Mouse (Mus musculus): ENCODE measurements around the gene Mfap1a.
"Not testable (repeated sequence)": the region's sequence is repeated elsewhere in the genome, so short reads cannot be mapped to it uniquely, and the experiment has no call there.

Gene Mfap1a

GRCm38 (mm10) chr2:121475306-121475705, 31.2 kb downstream of the Mfap1a start:
- not testable (repeated sequence) for DNase-seq (ENCODE audit: low read depth, low spot score)

GRCm38 (mm10) chr2:121474180-121474535, 32.3 kb downstream of the Mfap1a start:
- DNase-seq (ENCODE audit: low read depth, low spot score) = no peak

- DNase-seq (ENCODE audit: low read depth, low spot score) = peak; percentile 88
Measured at GRCm38 (mm10) chr2:121473301-121474179, 32.9 kb downstream of the Mfap1a start, which contains the start of gene Mfap1b. Mfap1b (minus strand) TSS chr2:121474067.

GRCm38 (mm10) chr2:121472783-121473182, 33.7 kb downstream of the Mfap1a start:
- DNase-seq (ENCODE audit: low read depth, low spot score) = not testable (repeated sequence)

- not testable (repeated sequence) for DNase-seq (ENCODE audit: low read depth, low spot score)
Measured at GRCm38 (mm10) chr2:121468982-121469381, 37.5 kb downstream of the Mfap1a start.

- DNase-seq (ENCODE audit: low read depth, low spot score) = no peak
Measured at GRCm38 (mm10) chr2:121460071-121460470, 46.4 kb downstream of the Mfap1a start.

GRCm38 (mm10) chr2:121456692-121457642, 49.5 kb downstream of the Mfap1a start, which contains the start of gene Serinc4:
Serinc4 (minus strand) TSS chr2:121456781.
- peak; percentile 75 for DNase-seq (ENCODE audit: low read depth, low spot score)

- DNase-seq (ENCODE audit: low read depth, low spot score) = no peak
Measured at GRCm38 (mm10) chr2:121455534-121455933, 50.9 kb downstream of the Mfap1a start.

- no peak for DNase-seq (ENCODE audit: low read depth, low spot score)
Measured at GRCm38 (mm10) chr2:121453917-121454316, 52.5 kb downstream of the Mfap1a start.

GRCm38 (mm10) chr2:121452990-121453389, 53.5 kb downstream of the Mfap1a start, which contains the start of gene Hypk:
Hypk (plus strand) TSS chr2:121453290.
- no peak for DNase-seq (ENCODE audit: low read depth, low spot score)

- DNase-seq (ENCODE audit: low read depth, low spot score) = no peak
Measured at GRCm38 (mm10) chr2:121452361-121452760, 54.1 kb downstream of the Mfap1a start.

- DNase-seq (ENCODE audit: low read depth, low spot score) = no peak
Measured at GRCm38 (mm10) chr2:121450093-121450492, 56.4 kb downstream of the Mfap1a start.

- DNase-seq (ENCODE audit: low read depth, low spot score) = no peak
Measured at GRCm38 (mm10) chr2:121449545-121450011, 56.9 kb downstream of the Mfap1a start.

- DNase-seq (ENCODE audit: low read depth, low spot score) = peak; percentile 99
Measured at GRCm38 (mm10) chr2:121448739-121449535, 57.5 kb downstream of the Mfap1a start, which contains the start of gene Serf2. Serf2 (plus strand) TSS chr2:121449195.

- no peak for DNase-seq (ENCODE audit: low read depth, low spot score)
Measured at GRCm38 (mm10) chr2:121448136-121448535, 58.3 kb downstream of the Mfap1a start.

GRCm38 (mm10) chr2:121447006-121447405, 59.5 kb downstream of the Mfap1a start:
- no peak for DNase-seq (ENCODE audit: low read depth, low spot score)

GRCm38 (mm10) chr2:121446506-121446905, 60.0 kb downstream of the Mfap1a start:
- no peak for DNase-seq (ENCODE audit: low read depth, low spot score)

- no peak for DNase-seq (ENCODE audit: low read depth, low spot score)
Measured at GRCm38 (mm10) chr2:121445117-121445516, 61.3 kb downstream of the Mfap1a start.

- no peak for DNase-seq (ENCODE audit: low read depth, low spot score)
Measured at GRCm38 (mm10) chr2:121444178-121444577, 62.3 kb downstream of the Mfap1a start, which contains the start of gene Ell3. Ell3 (minus strand) TSS chr2:121444278.

- no peak for DNase-seq (ENCODE audit: low read depth, low spot score)
Measured at GRCm38 (mm10) chr2:121443068-121443349, 63.5 kb downstream of the Mfap1a start.

Measured in skeletal muscle tissue, adult 2 months (tissue).